Mouse (Mus musculus): ENCODE results near the gene Fbxl18. TPM values are rescaled to one million over a fixed set of nuclear protein-coding genes. Genes with fewer than 3 reads are reported as not detected.

Fbxl18 gene
- polyA plus RNA-seq, 1 experiment = 22.4 TPM

GRCm38 (mm10) chr5:142854877-142855276, 40.3 kb downstream of the Fbxl18 start:
- Histone ChIP-seq H3K27ac (ENCODE audit: insufficient read depth, low read length) (no peak overlapping the region), H3K4me1 (ENCODE audit: control insufficient read depth, insufficient read depth, low read length) (0 out of 2 replicates have a peak, but pooled peaks cover 2% of the 10 kb centered on the region), H3K4me3 (ENCODE audit: insufficient read depth, low read length) (no peak overlapping the region)
- TF ChIP-seq POLR2A (IDR thresholded peaks at IDR 0.05; ENCODE audit: extremely low read depth, insufficient read depth, low read length) (no peak), CTCF (IDR thresholded peaks at IDR 0.05; ENCODE audit: extremely low read depth, insufficient read depth, low read length) (peak; percentile 58)

GRCm38 (mm10) chr5:142853585-142853984, 41.6 kb downstream of the Fbxl18 start:
- TF ChIP-seq CTCF (IDR thresholded peaks at IDR 0.05; ENCODE audit: extremely low read depth, insufficient read depth, low read length) (no peak), POLR2A (IDR thresholded peaks at IDR 0.05; ENCODE audit: extremely low read depth, insufficient read depth, low read length) (no peak)
- Histone ChIP-seq H3K27ac (ENCODE audit: insufficient read depth, low read length) (no peak overlapping the region), H3K4me3 (ENCODE audit: insufficient read depth, low read length) (no peak overlapping the region)

GRCm38 (mm10) chr5:142851681-142852049, 43.6 kb downstream of the Fbxl18 start:
- Histone ChIP-seq H3K4me3 (ENCODE audit: insufficient read depth, low read length) (no peak overlapping the region), H3K4me1 (ENCODE audit: control insufficient read depth, insufficient read depth, low read length) (no peaks in the 10 kb centered on the region), H3K27ac (ENCODE audit: insufficient read depth, low read length) (no peak overlapping the region)
- no peak for TF ChIP-seq CTCF (IDR thresholded peaks at IDR 0.05; ENCODE audit: extremely low read depth, insufficient read depth, low read length)
- no peak for TF ChIP-seq POLR2A (IDR thresholded peaks at IDR 0.05; ENCODE audit: extremely low read depth, insufficient read depth, low read length)

More at GRCm38 (mm10) chr5:142853585-142853984, 41.6 kb downstream of the Fbxl18 start:
- H3K4me1 ChIP-seq (ENCODE audit: control insufficient read depth, insufficient read depth, low read length) = 0 out of 2 replicates have a peak, but pooled peaks cover 2% of the 10 kb centered on the region

- TF ChIP-seq CTCF (IDR thresholded peaks at IDR 0.05; ENCODE audit: extremely low read depth, insufficient read depth, low read length) = no peak
- no peak for TF ChIP-seq POLR2A (IDR thresholded peaks at IDR 0.05; ENCODE audit: extremely low read depth, insufficient read depth, low read length)
These were observed 44.1 kb downstream of the Fbxl18 start for GRCm38 (mm10) chr5:142850916-142851680.

GRCm38 (mm10) chr5:142850476-142850875, 44.7 kb downstream of the Fbxl18 start:
- no peak overlapping the region for H3K27ac ChIP-seq (ENCODE audit: insufficient read depth, low read length)
- no peak overlapping the region for H3K4me3 ChIP-seq (ENCODE audit: insufficient read depth, low read length)
- no peak for TF ChIP-seq CTCF (IDR thresholded peaks at IDR 0.05; ENCODE audit: extremely low read depth, insufficient read depth, low read length)
- no peak for TF ChIP-seq POLR2A (IDR thresholded peaks at IDR 0.05; ENCODE audit: extremely low read depth, insufficient read depth, low read length)
- H3K4me1 ChIP-seq (ENCODE audit: control insufficient read depth, insufficient read depth, low read length) = no peaks in the 10 kb centered on the region

More at GRCm38 (mm10) chr5:142850916-142851680, 44.1 kb downstream of the Fbxl18 start:
- Histone ChIP-seq H3K4me3 (ENCODE audit: insufficient read depth, low read length) (no peak overlapping the region), H3K4me1 (ENCODE audit: control insufficient read depth, insufficient read depth, low read length) (no peaks in the 10 kb centered on the region), H3K27ac (ENCODE audit: insufficient read depth, low read length) (no peak overlapping the region)

- no peak for TF ChIP-seq POLR2A (IDR thresholded peaks at IDR 0.05; ENCODE audit: extremely low read depth, insufficient read depth, low read length)
- no peak for TF ChIP-seq CTCF (IDR thresholded peaks at IDR 0.05; ENCODE audit: extremely low read depth, insufficient read depth, low read length)
- H3K4me3 ChIP-seq (ENCODE audit: insufficient read depth, low read length) = no peak overlapping the region
- no peaks in the 10 kb centered on the region for H3K4me1 ChIP-seq (ENCODE audit: control insufficient read depth, insufficient read depth, low read length)
- H3K27ac ChIP-seq (ENCODE audit: insufficient read depth, low read length) = no peak overlapping the region
These were observed 46.3 kb downstream of the Fbxl18 start for GRCm38 (mm10) chr5:142848911-142849310.

GRCm38 (mm10) chr5:142848149-142848548, 47.1 kb downstream of the Fbxl18 start:
- no peaks in the 10 kb centered on the region for H3K4me1 ChIP-seq (ENCODE audit: control insufficient read depth, insufficient read depth, low read length)
- TF ChIP-seq POLR2A (IDR thresholded peaks at IDR 0.05; ENCODE audit: extremely low read depth, insufficient read depth, low read length) (no peak), CTCF (IDR thresholded peaks at IDR 0.05; ENCODE audit: extremely low read depth, insufficient read depth, low read length) (no peak)
- no peak overlapping the region for H3K4me3 ChIP-seq (ENCODE audit: insufficient read depth, low read length)
- no peak overlapping the region for H3K27ac ChIP-seq (ENCODE audit: insufficient read depth, low read length)

- Histone ChIP-seq H3K27ac (ENCODE audit: insufficient read depth, low read length) (no peak overlapping the region), H3K4me1 (ENCODE audit: control insufficient read depth, insufficient read depth, low read length) (no peaks in the 10 kb centered on the region), H3K4me3 (ENCODE audit: insufficient read depth, low read length) (no peak overlapping the region)
- TF ChIP-seq POLR2A (IDR thresholded peaks at IDR 0.05; ENCODE audit: extremely low read depth, insufficient read depth, low read length) = no peak
- peak; percentile 34 for TF ChIP-seq CTCF (IDR thresholded peaks at IDR 0.05; ENCODE audit: extremely low read depth, insufficient read depth, low read length)
These were observed 50.8 kb downstream of the Fbxl18 start for GRCm38 (mm10) chr5:142844467-142844866.

- no peaks in the 10 kb centered on the region for H3K4me1 ChIP-seq (ENCODE audit: control insufficient read depth, insufficient read depth, low read length)
- H3K27ac ChIP-seq (ENCODE audit: insufficient read depth, low read length) = no peak overlapping the region
- no peak overlapping the region for H3K4me3 ChIP-seq (ENCODE audit: insufficient read depth, low read length)
- peak; percentile 42; the same call in 1 of the 2 replicates for TF ChIP-seq CTCF (IDR thresholded peaks at IDR 0.05; ENCODE audit: extremely low read depth, insufficient read depth, low read length)
- no peak for TF ChIP-seq POLR2A (IDR thresholded peaks at IDR 0.05; ENCODE audit: extremely low read depth, insufficient read depth, low read length)
These were observed 53.0 kb downstream of the Fbxl18 start for GRCm38 (mm10) chr5:142842137-142842642.
